In genomic region chr11:68583225-68583624, GRCm38 (mm10) we compare ENCODE assay signal across 12 mouse cellular contexts. TPM values are rescaled to one million over a fixed set of nuclear protein-coding genes. Genes with fewer than 3 reads are reported as not detected.
DNase-seq lines count a peak whose midpoint lies in the region; ATAC-seq and TF ChIP-seq lines count a peak whose summit lies in the region.
"Had no signal": no experiment of that assay in that cellular context is flagged by ENCODE, and none has a peak within 500 bp of the region (broad histone marks: within the 10 kb centered on the region; RNA-seq: fewer than 3 reads in every experiment).

No protein-coding gene starts in this region.

- H3K9me3 ChIP-seq in forebrain, embryonic 16.5 days (ENCODE audit: control insufficient read depth, low read length), result no peaks in the 10 kb centered on the region
- H3K9me3 ChIP-seq: embryonic facial prominence, embryonic 13.5 days; intestine, embryonic 15.5 days had no signal

- no peak overlapping the region for H3K9ac ChIP-seq in forebrain, embryonic 16.5 days (replicated peaks; ENCODE audit: low read depth, low read length)
- H3K9ac ChIP-seq: embryonic facial prominence, embryonic 13.5 days; intestine, embryonic 15.5 days had no signal

- no peak overlapping the region for H3K4me2 ChIP-seq in forebrain, embryonic 16.5 days (ENCODE audit: low read length)
- H3K4me2 ChIP-seq: embryonic facial prominence, embryonic 13.5 days; intestine, embryonic 15.5 days had no signal

- WGBS in forebrain, embryonic 16.5 days, result 57% methylated on average over 13 of the region's 13 CpGs

- no peak for TF ChIP-seq CTCF in left cerebral cortex, adult 2 months (IDR thresholded peaks at IDR 0.05)

- H3K27me3 ChIP-seq in forebrain, embryonic 16.5 days (replicated peaks; ENCODE audit: control insufficient read depth, insufficient read depth, low read length), result no peaks in the 10 kb centered on the region
- H3K27me3 ChIP-seq: embryonic facial prominence, embryonic 13.5 days; intestine, embryonic 15.5 days had no signal

- no peak overlapping the region for H3K4me3 ChIP-seq in forebrain, embryonic 16.5 days (replicated peaks; ENCODE audit: low read length)
- peak overlapping the region; percentile 16; the same call in 1 of the 2 replicates for H3K4me3 ChIP-seq in left cerebral cortex, adult 2 months
- H3K4me3 ChIP-seq: embryonic facial prominence, embryonic 13.5 days; intestine, embryonic 15.5 days had no signal

- peak; percentile 48 for DNase-seq in lung, postnatal 10 days
- no peak for DNase-seq in lung, postnatal 36 days
- peak; percentile 52 to 54 for DNase-seq in left cerebral cortex, adult 2 months (ENCODE audit: extremely low spot score in 1 of 2, low spot score in 2 of 2)
- DNase-seq in right cerebral cortex, postnatal 25 days, result peak; percentile 52
- DNase-seq in adrenal gland, adult (ENCODE audit: inconsistent age in 2 of 2, low spot score in 1 of 2), result no peak
- DNase-seq in testis, postnatal 10 days (ENCODE audit: low spot score), result no peak
- no peak for DNase-seq in embryo, embryonic 10.5 days (ENCODE audit: low spot score)

- intact Hi-C loops in left cerebral cortex, adult 2 months (cut with DNase I), result loop anchor here (2.0 kb wide), 1 partner anchor 110 kb away; no protein-coding TSS in a partner anchor

- ATAC-seq in forebrain, embryonic 16.5 days, result peak; percentile 79
- ATAC-seq: intestine, embryonic 15.5 days had no signal

- H3K27ac ChIP-seq in forebrain, embryonic 16.5 days (ENCODE audit: low read length), result peak overlapping the region; percentile 25; the same call in 1 of the 2 replicates
- H3K27ac ChIP-seq in left cerebral cortex, adult 2 months, result no peak overlapping the region; the same call in 1 of the 2 replicates
- H3K27ac ChIP-seq: embryonic facial prominence, embryonic 13.5 days had no signal

- H3K4me1 ChIP-seq in forebrain, embryonic 16.5 days (replicated peaks; ENCODE audit: control insufficient read depth, insufficient read depth, low read length), result peaks cover 23% of the 10 kb centered on the region

- H3K36me3 ChIP-seq in forebrain, embryonic 16.5 days (ENCODE audit: control insufficient read depth, insufficient read depth), result no peaks in the 10 kb centered on the region
- H3K36me3 ChIP-seq: embryonic facial prominence, embryonic 13.5 days; intestine, embryonic 15.5 days had no signal

RNA-seq across cellular contexts. Expression of gene Ccdc42, which starts 3.6 kb away (rescaled TPM):
- polyA plus RNA-seq in forebrain, embryonic 16.5 days (2015; fragmentation: Nextera tagmentation; extraction: Ambion mirVana), result 0.58 TPM in 1 of 2 replicates, not detected in the other
- total RNA-seq in left cerebral cortex, adult 2 months (2021), result 1 to 10 TPM in 1 of 2 experiments, under 1 TPM in 1; 0.66 to 1.2 TPM
- total RNA-seq: heart, adult 18-20 months; liver, adult 2 months had no signal
- polyA plus RNA-seq: embryonic facial prominence, embryonic 13.5 days; liver, adult 2 months had no signal

RNA-seq across cellular contexts. Expression of gene Mfsd6l, which starts 27.2 kb away (rescaled TPM):
- not detected in 2 replicates for polyA plus RNA-seq in forebrain, embryonic 16.5 days (2015; fragmentation: Nextera tagmentation; extraction: Ambion mirVana)
- not detected for total RNA-seq in left cerebral cortex, adult 2 months (2021)
- total RNA-seq: liver, adult 2 months had no signal

Comparison
In these comparisons a context has a peak if more than half of its experiments do, and no peak if none do; other contexts are left out.
1. DNase-seq: peak in lung, postnatal 10 days (single experiment), left cerebral cortex, adult 2 months (2 of 2) and right cerebral cortex, postnatal 25 days (single experiment); none in lung, postnatal 36 days (single experiment), adrenal gland, adult (0 of 2), testis, postnatal 10 days (single experiment) and embryo, embryonic 10.5 days (single experiment).